Mouse (Mus musculus) left cerebral cortex, adult 8-10 months (tissue): ENCODE measurements at regions not wholly inside any gene's neighbourhood (a gene's known extent, or its start where the extent isn't known, plus 50 kb on each side); places are given as distances from the start of the nearest gene placed in this dataset.

Experiments used
- DNase-seq, 2 experiments: peaks; one replicate each; pipeline ENCODE4 v3.0.0; 2022; ENCODE audit warnings: low spot score in 2 of 2

DNA sequence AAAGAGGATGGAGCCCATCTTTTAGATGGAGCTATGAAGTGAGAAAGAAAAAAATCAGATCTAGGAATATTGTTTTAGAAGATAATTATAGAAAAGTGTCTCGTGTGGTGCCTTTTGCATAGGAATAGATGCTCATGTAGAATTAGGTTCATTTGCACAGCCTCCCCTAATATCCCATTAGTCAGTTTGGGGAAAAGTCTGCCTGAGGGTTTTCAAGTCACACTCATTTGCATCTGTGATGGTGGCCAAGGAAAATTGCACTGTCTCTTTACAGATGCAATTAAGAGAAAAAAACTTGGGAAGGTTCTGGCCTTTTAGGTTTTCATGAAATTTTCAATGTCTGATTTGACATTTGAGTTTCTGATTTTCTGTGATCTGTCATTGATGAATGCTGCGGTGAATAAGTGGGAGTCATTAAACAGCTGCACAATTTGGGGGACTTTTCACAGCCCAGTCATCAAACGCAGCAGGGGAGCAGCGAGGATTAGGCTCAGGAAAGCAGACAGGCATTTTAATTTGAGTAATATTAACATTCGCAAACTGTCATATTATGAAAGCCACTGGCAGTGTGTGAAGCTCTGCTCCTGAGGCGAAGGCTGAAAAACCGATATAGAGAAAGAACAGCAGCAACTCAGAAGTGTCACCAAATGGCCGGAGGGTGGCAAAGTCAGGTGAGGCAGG, 281.5 kb upstream of the Cxadr start:
- DNase-seq, result no peak

DNA sequence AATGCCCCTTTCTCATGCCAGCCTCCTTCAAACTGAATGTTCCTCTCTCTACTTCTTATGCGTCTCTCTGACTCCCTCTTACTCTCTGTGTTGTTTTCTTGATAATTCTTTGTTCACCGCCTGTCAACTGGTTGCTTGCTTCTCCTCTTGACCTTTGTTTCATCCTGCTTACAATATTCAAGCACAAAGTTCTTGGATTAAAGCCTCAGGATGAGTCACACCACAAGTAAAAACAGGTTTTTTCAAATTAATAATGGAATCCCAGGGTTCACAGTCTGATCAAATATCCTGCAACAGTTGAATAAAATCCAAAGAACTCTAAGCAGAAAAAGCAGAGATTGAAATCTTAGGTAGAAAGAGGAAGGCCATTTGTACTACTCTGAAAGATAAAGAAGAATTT, 285.9 kb upstream of the Cxadr start:
- DNase-seq, result no peak

DNA sequence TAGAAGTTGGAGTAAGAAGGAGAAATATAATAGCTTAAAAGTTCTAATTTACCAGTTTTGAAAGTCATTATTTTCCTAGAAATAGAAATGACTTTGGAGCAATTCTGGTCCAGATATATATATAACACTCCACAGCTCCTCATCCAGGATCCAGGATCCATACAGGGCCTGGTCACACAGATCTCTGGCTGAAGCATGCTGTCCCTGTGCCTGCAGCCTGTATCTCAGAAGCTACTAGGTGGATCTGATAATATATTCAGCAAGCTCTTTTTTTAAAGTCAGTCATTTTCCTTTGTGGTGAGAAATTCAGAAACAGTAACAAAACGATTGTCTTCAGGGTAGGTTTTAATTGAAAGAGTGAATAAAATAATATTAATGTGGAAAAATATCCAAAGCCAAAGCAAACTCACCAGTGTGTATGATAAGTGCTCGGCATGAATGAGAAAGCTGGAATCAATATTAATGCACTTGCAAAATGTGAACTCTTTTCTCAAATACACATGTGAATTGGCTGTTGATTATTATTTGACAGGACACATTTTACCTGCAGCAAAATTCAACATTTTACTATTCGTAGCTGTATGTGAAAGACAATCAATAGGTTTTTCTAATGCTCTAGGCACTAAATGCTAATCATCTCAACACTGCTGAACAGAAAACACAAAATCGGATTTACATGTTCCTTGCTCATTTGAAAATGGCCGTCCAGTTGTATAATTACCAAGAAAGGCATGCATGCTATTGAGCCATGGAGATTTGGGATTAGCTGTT, 288.1 kb upstream of the Cxadr start:
- no peak for DNase-seq

DNA sequence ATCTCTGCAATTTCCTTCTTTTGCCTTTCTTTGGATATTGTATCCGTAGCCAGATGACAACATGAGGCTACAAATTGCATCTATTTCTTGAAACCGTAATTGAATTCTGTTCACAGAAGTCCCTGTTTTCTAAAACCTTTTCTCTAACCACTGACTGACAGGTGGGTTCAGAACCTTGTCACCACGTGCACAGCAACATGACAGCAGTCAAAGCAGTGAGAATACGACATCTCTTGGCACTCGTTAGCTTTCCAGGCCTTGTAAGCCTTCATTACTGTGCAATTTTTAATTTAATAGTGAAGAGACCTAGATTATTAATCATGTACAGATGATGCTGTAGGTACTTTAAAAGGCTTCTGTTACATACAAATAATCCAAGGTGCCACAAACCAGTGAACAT, 297.3 kb upstream of the Cxadr start:
- DNase-seq, result no peak

DNA sequence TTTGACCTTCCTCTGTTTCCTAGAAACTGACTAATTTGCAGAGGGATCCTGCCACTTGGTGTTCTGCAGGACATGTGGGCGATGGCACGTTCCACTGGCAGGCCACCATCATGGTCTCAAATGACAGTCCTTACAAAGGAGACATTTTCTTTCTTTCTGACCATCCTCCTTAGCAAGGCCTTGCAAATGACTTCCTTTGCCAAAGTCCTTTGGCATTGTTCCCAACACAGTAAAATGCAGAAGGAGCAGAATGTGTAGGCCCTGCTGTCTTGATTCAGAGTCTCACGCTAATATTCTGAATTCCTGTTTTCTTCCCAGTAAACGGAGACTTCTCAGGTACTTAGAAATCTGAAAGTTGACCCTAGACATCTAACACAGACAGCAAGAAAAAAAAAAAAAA, 308.3 kb upstream of the Cxadr start:
- no peak for DNase-seq

DNA sequence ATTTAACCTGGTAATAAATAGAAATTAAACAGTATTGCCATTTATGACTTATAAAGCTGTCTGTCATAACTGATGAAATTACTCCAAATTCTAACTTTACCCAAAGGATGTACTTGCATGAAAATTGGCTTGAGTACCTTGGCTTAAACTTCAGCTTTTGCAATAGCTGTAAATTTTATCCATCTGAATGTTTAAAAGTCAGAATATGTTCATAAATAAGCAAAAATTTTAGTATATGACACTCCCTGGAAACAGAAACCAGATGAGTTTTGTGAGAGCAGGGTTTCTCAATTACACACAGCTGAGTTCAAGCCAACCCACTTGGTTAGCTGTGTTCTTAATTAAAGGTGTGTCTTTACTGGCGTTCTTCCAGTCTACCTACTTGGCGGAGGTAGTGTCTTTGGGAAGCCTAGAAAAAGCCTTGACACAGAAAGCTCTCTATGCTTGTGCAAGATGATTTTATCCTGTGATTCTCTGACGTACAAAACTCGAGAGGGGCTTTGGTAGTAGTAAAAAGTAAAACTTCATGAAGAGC, 311.4 kb upstream of the Cxadr start:
- no peak for DNase-seq

DNA sequence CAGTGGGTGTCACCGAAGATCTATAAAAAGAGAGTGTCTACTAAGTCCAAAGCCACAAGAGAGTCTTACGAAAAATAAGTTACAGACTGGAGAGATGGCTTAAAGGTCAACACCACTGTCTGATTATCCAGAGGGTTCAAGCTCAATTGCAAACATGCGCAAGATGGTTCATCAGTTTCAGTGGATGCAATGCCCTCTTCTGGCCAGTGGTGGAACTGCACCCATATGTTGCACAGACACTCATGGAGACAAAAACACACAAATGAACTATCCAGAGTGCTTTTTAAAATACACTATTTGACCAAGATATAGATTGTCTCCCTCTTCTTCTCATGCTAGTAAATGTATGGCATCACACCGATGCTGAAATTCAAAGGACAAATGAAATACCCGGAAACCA, 312.1 kb upstream of the Cxadr start:
- DNase-seq, result no peak

DNA sequence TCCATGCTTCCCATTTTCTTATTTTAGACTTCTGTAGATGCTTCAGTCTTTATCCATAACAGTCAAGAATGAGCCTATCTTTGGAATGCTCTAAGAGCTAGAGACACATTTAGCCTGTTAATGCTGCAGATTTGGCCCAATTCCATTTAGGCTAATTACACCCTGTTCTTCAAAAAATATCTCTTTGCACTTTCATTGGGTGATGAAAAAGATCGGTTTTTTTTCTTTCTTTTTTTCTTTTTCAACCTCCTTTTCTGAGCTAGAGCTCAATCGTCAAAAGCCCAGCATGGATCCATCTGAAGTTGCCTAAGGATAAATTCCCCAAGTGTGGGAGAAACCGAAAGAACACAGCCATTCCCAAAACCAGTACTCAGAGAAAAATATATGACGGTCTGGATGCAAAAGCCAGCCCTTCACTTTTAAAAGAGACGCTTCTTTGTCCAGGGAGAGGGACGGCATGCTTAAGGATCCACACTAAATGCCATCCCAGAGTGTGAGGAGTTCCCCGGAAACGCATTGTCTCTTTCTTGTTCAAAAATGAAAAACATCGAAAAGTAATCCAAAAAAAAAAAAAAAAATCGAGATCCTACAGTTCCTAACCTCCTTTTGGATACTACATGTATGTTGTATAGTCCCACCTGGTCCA, 314.3 kb upstream of the Cxadr start:
- DNase-seq, result no peak

DNA sequence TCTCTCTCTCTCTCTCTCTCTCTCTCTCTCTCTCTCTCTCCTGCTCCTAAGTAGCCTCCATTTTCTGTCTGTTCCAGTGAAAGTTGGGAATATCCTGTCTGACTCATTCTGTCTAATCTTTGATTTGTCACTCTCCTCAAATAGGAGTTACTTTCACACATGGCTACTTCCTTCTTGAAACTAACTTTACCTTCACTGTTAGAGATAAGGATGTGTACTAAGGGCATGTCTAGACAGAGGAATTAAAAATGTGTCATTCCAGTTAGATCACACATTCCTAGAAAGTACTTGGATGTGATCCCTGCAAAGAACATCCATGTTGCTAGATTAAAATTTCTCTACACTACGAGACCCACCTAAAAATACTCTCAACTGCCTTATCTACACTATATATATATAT, 346.9 kb upstream of the Gm11146 start:
- DNase-seq, result no peak

DNA sequence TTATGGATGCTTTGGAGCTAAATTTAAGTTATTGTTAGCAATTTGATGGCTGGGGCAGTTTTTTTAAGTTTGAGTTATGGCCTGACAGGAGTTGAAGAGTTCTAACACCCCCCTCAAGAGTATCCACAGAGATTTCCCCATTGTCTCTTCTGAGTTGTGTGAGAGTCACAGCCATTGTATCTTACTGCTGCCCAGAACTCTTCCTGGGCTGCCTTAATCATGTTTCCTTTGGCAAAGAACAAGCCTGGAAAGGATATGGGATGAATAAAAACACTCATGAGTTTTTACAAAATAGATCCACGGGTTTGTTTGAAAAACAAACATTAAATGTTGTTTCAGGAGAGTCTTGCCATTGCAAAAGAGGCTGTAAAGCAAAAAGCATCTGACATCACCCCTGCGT, 343.5 kb upstream of the Gm11146 start:
- no peak for DNase-seq

DNA sequence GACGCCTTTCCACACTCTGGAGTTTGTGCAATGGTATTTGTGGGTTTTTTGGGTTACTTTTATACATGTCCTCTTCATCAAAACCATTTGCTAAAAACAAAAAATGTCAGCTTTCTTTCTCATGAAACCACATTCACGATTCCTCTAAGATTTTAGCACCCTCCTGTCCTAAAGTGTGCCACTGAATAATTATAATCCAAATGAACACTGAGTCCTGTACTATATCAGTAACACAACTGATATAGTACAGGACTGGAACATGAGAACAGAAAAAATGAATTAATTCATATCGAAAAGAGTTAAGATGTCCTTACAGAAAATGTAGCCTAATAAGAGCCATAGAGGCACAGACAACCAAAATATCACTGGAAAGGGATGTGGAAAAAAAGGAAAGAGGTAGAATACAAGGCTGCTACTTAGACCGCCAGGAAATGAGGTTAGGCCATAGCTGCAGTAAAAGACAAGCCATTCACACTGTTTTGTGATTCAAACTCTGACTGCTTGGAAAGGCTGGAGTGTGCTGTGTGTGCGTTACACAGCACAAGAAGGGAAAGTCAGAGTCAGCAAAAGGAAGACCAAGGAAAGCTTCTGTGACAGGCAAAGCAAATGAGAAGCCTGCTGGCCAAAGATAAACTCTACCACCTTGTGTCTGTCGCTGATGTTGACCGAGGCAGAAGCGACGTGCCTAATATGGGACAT, 329.3 kb upstream of the Gm11146 start:
- no peak for DNase-seq

DNA sequence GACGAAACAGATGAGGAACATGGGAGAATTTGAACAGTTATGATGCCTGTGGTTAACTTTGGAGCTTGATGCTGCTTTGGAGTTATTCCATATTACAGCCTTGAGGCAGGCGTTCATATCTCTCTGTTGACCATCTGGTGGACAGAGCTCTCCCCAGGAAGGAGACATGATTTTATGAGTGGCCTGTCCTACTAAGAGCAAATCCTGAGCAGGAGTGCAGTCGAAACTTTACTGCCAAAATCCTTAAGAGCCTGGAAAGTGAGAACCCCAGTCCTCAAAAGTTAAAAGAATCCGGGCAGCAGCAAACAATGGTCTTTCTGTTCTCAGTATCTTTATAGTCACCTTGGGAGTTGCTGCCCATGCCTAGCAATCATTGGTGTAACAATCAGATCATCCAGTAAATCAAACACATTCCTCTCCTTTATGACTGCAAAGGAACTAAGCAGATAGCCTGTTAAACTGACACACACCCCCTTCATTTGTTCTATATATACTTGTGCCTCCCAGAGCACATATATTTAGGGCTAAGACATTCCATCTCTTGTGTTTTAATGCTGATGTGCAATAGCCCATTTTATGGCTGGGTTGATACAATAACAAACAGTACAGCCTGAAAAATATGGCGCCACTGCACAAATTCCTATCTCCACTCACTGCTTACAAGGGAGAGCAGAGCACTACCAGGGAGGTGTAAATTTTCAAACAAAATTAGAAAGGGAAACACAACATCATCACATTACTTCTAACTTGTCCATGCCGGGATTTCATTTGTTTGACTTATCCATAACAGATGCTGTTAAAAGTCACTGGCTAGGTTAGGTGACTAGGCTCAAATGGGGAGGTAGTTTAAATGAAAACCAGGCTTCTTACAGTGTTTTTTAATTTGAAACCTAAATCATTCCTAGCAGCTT, 312.5 kb upstream of the Gm11146 start:
- no peak for DNase-seq

DNA sequence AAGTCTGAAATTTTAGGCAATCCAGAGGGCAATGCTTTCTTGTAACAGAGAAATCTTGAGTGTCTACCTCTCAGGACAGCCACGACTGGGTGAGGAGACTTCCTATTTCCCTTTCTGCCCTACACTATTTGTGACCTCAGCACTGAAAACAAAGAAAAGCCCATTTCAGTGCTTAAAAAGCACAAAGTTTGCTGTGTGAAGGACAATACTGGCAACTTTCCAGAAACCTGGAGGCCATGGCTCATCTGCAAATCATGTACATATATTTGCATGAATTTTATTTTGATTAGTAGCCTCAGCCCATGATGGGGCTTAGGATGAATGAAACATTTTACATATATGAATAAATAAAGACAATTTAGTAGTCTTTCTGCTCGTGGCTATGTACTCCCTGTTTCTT, 292.4 kb upstream of the Gm11146 start:
- no peak for DNase-seq

DNA sequence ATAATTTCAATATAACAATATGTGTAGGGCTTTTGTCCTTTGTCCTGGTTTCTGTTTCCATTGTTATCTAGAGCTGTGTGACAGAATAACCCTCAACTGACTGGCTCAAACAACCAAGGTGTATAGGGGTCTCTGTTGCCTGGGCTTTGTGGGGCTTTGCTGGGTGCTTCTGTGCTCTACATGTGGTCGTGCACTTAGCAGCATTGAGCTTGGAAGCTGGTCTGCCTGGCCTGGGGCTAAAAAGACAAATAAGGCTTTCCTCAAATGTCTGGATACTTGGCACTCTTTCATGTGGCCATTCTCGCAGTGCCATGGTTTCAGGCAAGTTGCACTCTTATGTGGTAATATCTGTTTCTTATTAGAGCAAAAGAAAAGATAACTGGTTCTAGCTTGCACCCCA, 291.8 kb upstream of the Gm11146 start:
- no peak for DNase-seq

DNA sequence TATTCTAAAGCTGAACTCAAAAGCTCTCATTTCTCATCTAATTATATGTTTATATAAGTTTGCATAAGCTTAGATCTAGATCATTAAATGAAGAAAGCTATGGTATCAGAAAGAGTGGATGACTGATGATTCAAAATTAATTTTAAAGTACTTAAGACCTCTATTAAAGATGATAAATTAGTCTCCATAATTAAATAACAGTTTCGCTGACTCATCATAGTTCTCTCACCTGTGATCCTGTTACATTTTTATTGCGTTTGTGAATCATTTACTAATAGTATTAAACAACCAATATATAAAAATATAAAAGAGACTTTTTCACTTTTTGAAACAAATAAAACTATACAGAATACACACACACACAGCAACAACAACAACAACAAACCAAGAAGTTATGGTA, 290.8 kb upstream of the Gm11146 start:
- no peak for DNase-seq

DNA sequence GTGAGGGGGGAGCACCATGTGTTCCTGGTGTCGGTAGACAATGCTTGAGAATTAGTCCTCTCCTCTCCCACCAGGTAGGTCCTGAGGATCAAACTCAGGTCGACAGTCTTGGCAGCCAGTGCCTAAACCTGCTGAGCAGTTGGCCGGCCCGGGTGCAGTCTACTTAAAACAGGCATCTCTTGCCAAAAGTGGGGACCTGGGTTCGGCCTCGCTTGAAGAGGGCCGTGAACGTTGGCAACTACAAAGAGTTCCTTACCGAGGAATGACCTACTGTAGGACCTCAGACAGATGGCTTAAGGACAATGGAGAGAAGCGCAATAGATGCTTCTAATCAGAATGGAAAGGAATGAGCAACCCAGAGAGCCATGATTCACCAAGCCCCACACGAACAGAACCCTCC, 287.5 kb upstream of the Gm11146 start:
- no peak for DNase-seq

DNA sequence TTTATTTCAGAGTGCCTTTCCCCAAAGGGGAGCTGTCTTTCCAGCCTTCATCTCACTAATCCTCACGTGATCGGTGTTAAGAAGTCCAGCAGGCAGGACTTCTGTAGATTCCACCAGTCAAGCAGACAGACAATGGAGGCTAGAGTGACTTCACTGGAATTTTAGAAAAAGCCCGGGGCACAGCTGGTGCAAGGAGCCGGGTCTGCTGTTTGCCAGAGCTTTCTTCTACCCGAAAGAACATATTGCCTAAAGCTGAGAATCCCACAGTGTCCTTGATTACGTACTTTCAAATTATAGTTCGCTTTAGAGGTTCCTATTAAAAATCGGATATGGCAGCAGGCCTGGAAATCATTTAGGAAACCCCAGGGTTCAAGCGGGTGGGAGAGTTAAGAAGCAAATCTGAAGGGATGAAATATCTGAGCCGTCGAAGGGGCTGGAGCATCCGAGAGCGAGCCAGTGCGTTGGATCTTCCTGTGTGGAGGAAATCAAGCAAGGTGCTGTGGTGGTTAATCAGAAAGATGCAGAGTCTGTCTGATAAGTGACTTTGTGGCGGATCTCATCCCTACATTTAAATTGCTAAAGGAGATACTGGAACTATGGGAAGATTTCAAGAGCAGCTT, 283.3 kb upstream of the Gm11146 start:
- DNase-seq, result no peak

DNA sequence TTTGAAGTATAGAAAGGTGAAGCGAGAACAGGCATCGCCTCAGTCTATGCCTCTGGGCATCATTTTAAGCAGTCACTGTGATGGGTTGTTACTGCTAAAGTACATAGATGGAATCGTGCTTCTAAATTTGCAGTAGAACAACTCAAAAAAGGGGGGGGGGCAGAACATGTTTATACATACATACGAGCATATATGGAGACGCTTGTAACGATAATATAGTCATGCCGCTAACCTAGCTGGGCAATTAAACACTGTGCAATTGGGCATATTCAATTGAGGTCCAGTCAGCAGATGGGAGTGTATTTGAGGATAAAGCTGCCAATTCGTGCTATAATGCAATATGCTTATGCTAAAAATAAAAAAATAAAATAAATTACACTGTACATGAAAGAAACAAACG, 282.6 kb upstream of the Gm11146 start:
- no peak for DNase-seq

DNA sequence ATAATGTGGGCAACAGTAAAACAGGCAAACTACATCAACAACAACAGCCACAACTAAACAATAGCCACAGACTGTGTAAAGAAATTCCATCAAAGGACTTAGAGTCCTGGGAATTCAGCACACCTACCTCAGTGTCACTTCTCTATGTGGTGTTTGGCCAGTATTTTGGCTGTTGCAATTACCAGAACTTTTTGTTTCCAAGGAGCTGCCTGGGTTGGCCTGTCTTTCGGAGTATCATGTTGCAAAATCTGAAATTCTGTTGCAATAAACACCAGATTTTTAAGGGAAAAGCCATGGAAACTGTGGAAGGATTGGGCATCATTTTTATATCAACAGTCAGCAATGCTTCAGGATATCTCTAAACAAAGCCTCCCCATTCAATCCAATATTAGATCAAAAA, 275.1 kb upstream of the Gm11146 start:
- DNase-seq, result no peak

DNA sequence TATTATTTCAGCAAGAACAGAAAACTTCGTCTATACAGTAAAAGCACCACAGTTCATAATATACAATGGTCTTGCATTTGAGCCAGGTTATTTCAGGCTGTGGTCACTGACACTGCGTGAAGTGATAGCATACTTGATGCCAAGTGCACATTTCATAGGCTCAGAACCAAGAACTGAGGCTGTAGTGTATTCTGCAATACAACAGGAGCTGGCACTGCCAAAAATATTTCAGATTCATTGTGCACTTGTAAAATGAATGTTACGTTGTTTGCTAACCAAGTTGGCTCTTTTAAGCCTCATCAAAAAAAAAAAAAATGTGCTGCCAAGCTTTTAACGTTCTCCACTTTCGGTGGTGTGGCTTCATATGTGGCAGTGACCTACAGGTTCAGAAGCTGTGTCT, 261.4 kb upstream of the Gm11146 start:
- no peak for DNase-seq
